Mouse (Mus musculus) G1E (cell line): ENCODE results near the gene Tmem108.

Source experiments
- CTCF ChIP-seq: IDR thresholded peaks from 2 replicates; pipeline ENCODE4 v1.5.1; 2012; ENCODE audit warnings: low read depth, low read length, inconsistent platforms, mixed read lengths
- GATA1 ChIP-seq: IDR thresholded peaks from 2 replicates; pipeline ENCODE4 v1.6.1; 2012; ENCODE audit warnings: borderline replicate concordance, low read length, inconsistent platforms, mixed read lengths
- GATA2 ChIP-seq: IDR thresholded peaks from 2 replicates; pipeline ENCODE4 v1.6.1; 2012; ENCODE audit warnings: low read depth, low read length, inconsistent platforms, borderline replicate concordance
- POLR2AphosphoS5 ChIP-seq: IDR thresholded peaks from 2 replicates; pipeline ENCODE4 v1.6.1; 2012; ENCODE audit warnings: low read depth, low read length, inconsistent platforms; ENCODE audit not compliant: insufficient replicate concordance
- TAL1 ChIP-seq: conservative IDR thresholded peaks from 2 replicates; pipeline ENCODE4 v1.6.1; 2012; ENCODE audit warnings: low read depth, low read length, inconsistent platforms, mixed read lengths

DNA sequence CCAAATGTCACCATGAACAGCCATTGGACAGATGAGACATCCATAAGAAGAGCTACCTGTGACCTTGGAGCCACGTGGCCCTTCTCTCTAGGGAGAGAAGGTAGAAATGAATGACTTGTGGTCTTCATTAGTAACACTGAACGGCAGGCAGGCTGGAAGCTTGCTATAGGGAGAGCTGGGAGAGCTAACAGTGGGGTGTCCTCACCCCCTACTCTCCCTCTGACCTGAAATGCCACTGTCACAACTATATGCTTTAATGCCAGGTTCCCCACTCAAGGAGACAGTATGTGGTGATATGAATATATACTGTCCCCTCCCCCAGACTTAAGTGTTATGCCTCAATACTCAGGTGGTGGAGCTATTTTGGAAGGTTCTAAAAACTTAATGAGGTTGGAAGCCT is 301.8 kb downstream of the Tmem108 start:
- no peak for TF ChIP-seq POLR2AphosphoS5
- no peak for TF ChIP-seq CTCF
- TF ChIP-seq GATA1, result no peak
- TF ChIP-seq TAL1, result no peak
- TF ChIP-seq GATA2, result no peak
